9 mouse cellular contexts compared by ENCODE assay signal in the genomic region with DNA sequence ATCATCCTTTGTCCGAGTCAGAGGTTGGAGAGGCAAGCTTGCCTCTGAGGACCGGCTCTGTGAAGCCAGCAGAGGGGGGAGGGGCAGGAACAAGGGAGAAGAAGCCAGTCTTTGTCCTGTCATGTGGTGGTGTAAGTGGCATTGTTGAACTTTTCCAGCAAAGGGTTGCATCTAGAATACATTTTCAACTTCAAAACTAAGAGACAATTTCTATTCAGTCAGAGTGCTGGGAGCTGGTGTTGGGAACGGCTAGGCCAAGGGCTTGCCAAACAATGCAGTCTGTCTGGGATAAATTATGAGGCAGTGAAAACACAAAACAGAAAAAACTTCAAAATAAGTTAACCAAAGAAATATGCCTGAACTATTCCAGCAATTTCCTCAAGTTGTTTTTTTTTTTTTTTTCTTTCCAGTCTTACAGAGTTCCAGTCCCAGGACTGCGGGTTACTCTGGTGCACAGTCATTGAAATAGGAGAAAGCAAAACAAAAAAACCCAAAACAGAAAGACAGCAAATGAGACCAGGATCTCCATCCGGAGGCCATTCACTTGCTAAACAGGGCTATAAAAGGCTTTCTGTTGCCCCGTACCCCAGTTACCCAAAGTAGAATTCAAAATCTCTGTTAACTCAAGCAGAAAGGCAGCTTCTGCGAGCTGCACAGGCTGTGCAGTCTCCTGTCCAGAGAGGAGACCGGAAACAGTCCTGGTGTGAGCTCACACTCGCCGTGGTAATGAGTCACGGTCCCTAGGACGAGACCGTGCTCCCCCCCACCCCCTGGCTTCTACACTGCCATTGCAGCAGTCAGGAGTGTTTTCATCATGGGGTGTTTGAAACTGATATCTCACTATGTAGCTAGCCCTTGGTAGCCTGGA.
DNase-seq lines count a peak whose midpoint lies in the region; ATAC-seq and TF ChIP-seq lines count a peak whose summit lies in the region.
"Had no signal": no experiment of that assay in that cellular context is flagged by ENCODE, and none has a peak within 500 bp of the region (broad histone marks: within the 10 kb centered on the region; RNA-seq: fewer than 3 reads in every experiment).

No protein-coding gene starts in this region.

- H3K9me3 ChIP-seq in limb, embryonic 14.5 days (ENCODE audit: control insufficient read depth, low read length): no peaks in the 10 kb centered on the region; the same call in 1 of the 2 replicates

- peaks cover 11% of the 10 kb centered on the region; the same call in 1 of the 2 replicates for H3K4me1 ChIP-seq in limb, embryonic 14.5 days (ENCODE audit: control insufficient read depth, insufficient read depth, low read length)

- no peak for TF ChIP-seq POLR2A in limb, embryonic 14.5 days (IDR thresholded peaks at IDR 0.05; ENCODE audit: borderline replicate concordance, extremely low read depth, insufficient read depth, insufficient read length)

- DNase-seq in left cerebral cortex, adult 11 months (ENCODE audit: low spot score): peak; percentile 64
- DNase-seq in left cerebral cortex, postnatal 36 days (ENCODE audit: low spot score in 2 of 2): no peak
- DNase-seq in cerebellum, postnatal 25 days: peak; percentile 65 to 80
- peak; percentile 48 for DNase-seq in gastrocnemius, postnatal 10 days
- peak; percentile 38 for DNase-seq in kidney, adult 18-20 months
- peak; percentile 75 for DNase-seq in limb, embryonic 14.5 days (ENCODE audit: low spot score)
- peak; percentile 61 for DNase-seq in retina, embryonic 14.5 days (ENCODE audit: low spot score)
- DNase-seq in urinary bladder, adult 2 months (ENCODE audit: low spot score): no peak

- no peak overlapping the region for H3K4me2 ChIP-seq in limb, embryonic 14.5 days (replicated peaks; ENCODE audit: low read depth, low read length, severe bottlenecking)

- no peak overlapping the region for H3K4me3 ChIP-seq in limb, embryonic 14.5 days (replicated peaks; ENCODE audit: low read length)

- intact Hi-C loops in left cerebral cortex, postnatal 36 days (cut with DNase I): loop anchor here (5.0 kb wide), 1 partner anchor 41 kb away; no protein-coding TSS in a partner anchor

- peaks cover 11% of the 10 kb centered on the region for H3K36me3 ChIP-seq in limb, embryonic 14.5 days (ENCODE audit: control insufficient read depth, insufficient read depth, low read length)

- no peak overlapping the region for H3K9ac ChIP-seq in limb, embryonic 14.5 days (ENCODE audit: low read depth, low read length, severe bottlenecking)
- H3K9ac ChIP-seq: liver, embryonic 14.5 days had no signal

- H3K27ac ChIP-seq in limb, embryonic 14.5 days (replicated peaks; ENCODE audit: low read depth, low read length): peak overlapping the region; percentile 89
- H3K27ac ChIP-seq: liver, embryonic 14.5 days had no signal

- WGBS in limb, embryonic 14.5 days: 19% methylated on average over 13 of the region's 13 CpGs

- ATAC-seq in limb, embryonic 14.5 days (ENCODE audit: low FRiP score, low read depth): peak; percentile 67

- no peaks in the 10 kb centered on the region for H3K27me3 ChIP-seq in limb, embryonic 14.5 days (ENCODE audit: control insufficient read depth, insufficient read depth, low read length)

Comparison
In these comparisons a context has a peak if more than half of its experiments do, and no peak if none do; other contexts are left out.
1. DNase-seq: peak in left cerebral cortex, adult 11 months (single experiment), cerebellum, postnatal 25 days (2 of 2), gastrocnemius, postnatal 10 days (single experiment), kidney, adult 18-20 months (single experiment), limb, embryonic 14.5 days (single experiment) and retina, embryonic 14.5 days (single experiment); none in left cerebral cortex, postnatal 36 days (0 of 2) and urinary bladder, adult 2 months (single experiment).